Mouse (Mus musculus) thymus, adult 2 months (tissue): ENCODE measurements around the gene Pcgf5.

Source experiments
- CTCF ChIP-seq: fragments of 200-500 bp; IDR thresholded peaks from 2 replicates; pipeline ENCODE4 v1.5.1; 2012; ENCODE audit warnings: mild to moderate bottlenecking, control low read depth, low read length, moderate library complexity, borderline replicate concordance; ENCODE audit not compliant: control insufficient read depth, poor library complexity, insufficient read depth; ENCODE audit errors: extremely low read depth
- POLR2A ChIP-seq: fragments of 200-500 bp; IDR thresholded peaks from 2 replicates; pipeline ENCODE4 v1.6.1; 2012; ENCODE audit warnings: mild to moderate bottlenecking, low read length, control low read depth, moderate library complexity; ENCODE audit not compliant: control insufficient read depth, poor library complexity, insufficient read depth; ENCODE audit errors: extremely low read depth

GRCm38 (mm10) chr19:36497067-36497466 lies 149.0 kb downstream of the Pcgf5 start:
- TF ChIP-seq POLR2A: no peak
- no peak for TF ChIP-seq CTCF
